Mouse (Mus musculus): ENCODE results near the gene Gm45208.

Gm45208 gene

GRCm38 (mm10) chrX:7728215-7728921, 6.3 kb downstream of the Gm45208 start, which contains the start of gene Praf2:
Praf2 (plus strand) TSS chrX:7728439.
- DNase-seq, result peak; percentile 85

GRCm38 (mm10) chrX:7728922-7729265, 6.8 kb downstream of the Gm45208 start:
- DNase-seq, result no peak

GRCm38 (mm10) chrX:7733571-7734156, 11.6 kb downstream of the Gm45208 start:
- peak; percentile 86 for DNase-seq

- peak; percentile 55 for DNase-seq
Measured at GRCm38 (mm10) chrX:7739336-7740081, 17.5 kb downstream of the Gm45208 start.

GRCm38 (mm10) chrX:7740082-7740819, 18.2 kb downstream of the Gm45208 start:
- peak; percentile 42 for DNase-seq

- DNase-seq, result peak; percentile 27
Measured at GRCm38 (mm10) chrX:7741103-7741502, 19.1 kb downstream of the Gm45208 start.

- DNase-seq, result no peak
Measured at GRCm38 (mm10) chrX:7743470-7743869, 21.4 kb downstream of the Gm45208 start.

GRCm38 (mm10) chrX:7744940-7745339, 22.9 kb downstream of the Gm45208 start:
- DNase-seq, result no peak

- no peak for DNase-seq
Measured at GRCm38 (mm10) chrX:7745429-7745828, 23.4 kb downstream of the Gm45208 start.

- peak; percentile 70 for DNase-seq
Measured at GRCm38 (mm10) chrX:7750432-7751116, 28.5 kb downstream of the Gm45208 start, which contains the start of gene Ccdc120. Ccdc120 (minus strand) TSS chrX:7750905.

- DNase-seq, result peak; percentile 61
Measured at GRCm38 (mm10) chrX:7753627-7754026, 31.6 kb downstream of the Gm45208 start.

GRCm38 (mm10) chrX:7762137-7762920, 40.3 kb downstream of the Gm45208 start, which contains the start of gene Tfe3:
Tfe3 (plus strand) TSS chrX:7762560.
- DNase-seq, result peak; percentile 97

GRCm38 (mm10) chrX:7762921-7763197, 40.8 kb downstream of the Gm45208 start:
- no peak for DNase-seq

GRCm38 (mm10) chrX:7763631-7764393, 41.8 kb downstream of the Gm45208 start:
- DNase-seq, result peak; percentile 58

GRCm38 (mm10) chrX:7764657-7765280, 42.7 kb downstream of the Gm45208 start:
- DNase-seq, result no peak

- DNase-seq, result peak; percentile 24
Measured at GRCm38 (mm10) chrX:7765281-7765670, 43.2 kb downstream of the Gm45208 start.

GRCm38 (mm10) chrX:7765764-7766163, 43.7 kb downstream of the Gm45208 start:
- peak; percentile 76 for DNase-seq

- DNase-seq, result no peak
Measured at GRCm38 (mm10) chrX:7769302-7770017, 47.4 kb downstream of the Gm45208 start.

GRCm38 (mm10) chrX:7772766-7773165, 50.7 kb downstream of the Gm45208 start:
- DNase-seq, result peak; percentile 34

Data from lung, postnatal 10 days (tissue).